Mouse (Mus musculus) myocyte (in vitro differentiated cells): Measurements from ENCODE around the gene Ssc4d. TPM values are rescaled to one million over a fixed set of nuclear protein-coding genes. Genes with fewer than 3 reads are reported as not detected.

Experiments
- H3K27me3 ChIP-seq: one replicate; pipeline ENCODE4 v1.6.1; 2011; ENCODE audit not compliant: control insufficient read depth, insufficient read depth, insufficient read length
- H3K36me3 ChIP-seq: one replicate; pipeline ENCODE4 v1.6.1; 2011; ENCODE audit not compliant: control insufficient read depth, insufficient read depth
- H3K4me2 ChIP-seq: one replicate; pipeline ENCODE4 v1.6.1; 2011; ENCODE audit warnings: low read depth, control low read depth
- H3K4me3 ChIP-seq: one replicate; pipeline ENCODE4 v1.5.1; 2011; ENCODE audit warnings: mild to moderate bottlenecking, control low read depth, moderate library complexity
- H3K79me2 ChIP-seq: one replicate; pipeline ENCODE4 v1.6.1; 2011; ENCODE audit not compliant: control insufficient read depth, insufficient read depth
- H3ac ChIP-seq: one replicate; pipeline ENCODE4 v1.6.1; 2011; ENCODE audit not compliant: control insufficient read depth, insufficient read length
- CEBPB ChIP-seq: IDR thresholded peaks from 2 replicates; pipeline ENCODE4 v1.6.1; 2011; ENCODE audit warnings: mild to moderate bottlenecking, moderate library complexity; ENCODE audit not compliant: poor library complexity, insufficient read depth, severe bottlenecking
- E2F4 ChIP-seq: IDR thresholded peaks from one replicate; pipeline ENCODE4 v1.6.1; 2011; ENCODE audit warnings: mild to moderate bottlenecking, control low read depth, moderate library complexity; ENCODE audit not compliant: insufficient read depth
- MAX ChIP-seq: IDR thresholded peaks from one replicate; pipeline ENCODE4 v1.6.1; 2011; ENCODE audit warnings: low read depth, mild to moderate bottlenecking, control low read depth
- MYOD1 ChIP-seq, 3 experiments: IDR thresholded peaks; one replicate each; pipeline ENCODE4 v1.6.1; 2011; ENCODE audit warnings: control low read depth in 2 of 3, low read depth in 2 of 3, mild to moderate bottlenecking in 2 of 3, moderate library complexity in 1 of 3; ENCODE audit not compliant: insufficient read length in 2 of 3, control insufficient read depth in 1 of 3
- MYOG ChIP-seq, 3 experiments: IDR thresholded peaks; one replicate each; pipeline ENCODE4 v1.6.1; 2011; ENCODE audit warnings: control low read depth in 2 of 3, low read depth in 2 of 3, mild to moderate bottlenecking in 2 of 3; ENCODE audit not compliant: insufficient read length in 2 of 3, control insufficient read depth in 1 of 3, insufficient read depth in 1 of 3
- POLR2A ChIP-seq: IDR thresholded peaks from one replicate; pipeline ENCODE4 v1.6.1; 2011; ENCODE audit warnings: low read depth, mild to moderate bottlenecking, control low read depth, moderate library complexity; ENCODE audit not compliant: insufficient read length
- POLR2AphosphoS2 ChIP-seq: IDR thresholded peaks from one replicate; pipeline ENCODE4 v1.6.1; 2011; ENCODE audit warnings: low read depth, control low read depth; ENCODE audit not compliant: insufficient read length
- REST ChIP-seq: IDR thresholded peaks from one replicate; pipeline ENCODE4 v1.6.1; 2011; ENCODE audit warnings: mild to moderate bottlenecking, control low read depth, moderate library complexity; ENCODE audit not compliant: insufficient read depth, insufficient read length
- SRF ChIP-seq: IDR thresholded peaks from one replicate; pipeline ENCODE4 v1.6.1; 2011; ENCODE audit warnings: low read depth; ENCODE audit not compliant: control insufficient read depth, insufficient read length
- TCF12 ChIP-seq: IDR thresholded peaks from one replicate; pipeline ENCODE4 v1.6.1; 2011; ENCODE audit warnings: mild to moderate bottlenecking, control low read depth; ENCODE audit not compliant: poor library complexity, insufficient read depth, severe bottlenecking
- TCF3 ChIP-seq: IDR thresholded peaks from one replicate; pipeline ENCODE4 v1.6.1; 2011; ENCODE audit warnings: low read depth, control low read depth; ENCODE audit not compliant: insufficient read length
- USF1 ChIP-seq: IDR thresholded peaks from one replicate; pipeline ENCODE4 v1.6.1; 2011; ENCODE audit warnings: low read depth, mild to moderate bottlenecking, control low read depth, moderate library complexity
- polyA plus RNA-seq: library from polyadenylated mRNA; unstranded; fragments of >200 nt; fragmentation: generic; extraction: Trizol; gene quantifications from one replicate; pipeline ENCODE4 v1.2.1, GENCODE M21; 2012; ENCODE audit warnings: missing spikeins

The Ssc4d gene
- polyA plus RNA-seq, 1 experiment = 2.4 TPM

- no peak overlapping the region for H3K4me3 ChIP-seq
- no peak overlapping the region for H3ac ChIP-seq
- no peaks in the 10 kb centered on the region for H3K27me3 ChIP-seq
- peaks cover 7% of the 10 kb centered on the region for H3K79me2 ChIP-seq
- H3K4me2 ChIP-seq = no peak overlapping the region
- TF ChIP-seq TCF12 = no peak
- no peak for TF ChIP-seq E2F4
- TF ChIP-seq SRF = no peak
- TF ChIP-seq USF1 = no peak
- TF ChIP-seq CEBPB = no peak
- no peak for TF ChIP-seq MAX
- no peaks in the 10 kb centered on the region for H3K36me3 ChIP-seq
Measured at GRCm38 (mm10) chr5:135990601-135991000, 16.3 kb upstream of the Ssc4d start.

GRCm38 (mm10) chr5:135987248-135987647 is 12.9 kb upstream of the Ssc4d start:
- H3K4me3 ChIP-seq = no peak overlapping the region
- no peak for TF ChIP-seq REST
- TF ChIP-seq POLR2A = no peak
- TF ChIP-seq SRF = no peak
- no peak for TF ChIP-seq USF1
- TF ChIP-seq CEBPB = no peak
- no peak for TF ChIP-seq E2F4
- H3ac ChIP-seq = no peak overlapping the region
- H3K36me3 ChIP-seq = no peaks in the 10 kb centered on the region
- no peaks in the 10 kb centered on the region for H3K27me3 ChIP-seq
- no peak overlapping the region for H3K4me2 ChIP-seq
- no peaks in the 10 kb centered on the region for H3K79me2 ChIP-seq

GRCm38 (mm10) chr5:135984546-135985044 is 10.3 kb upstream of the Ssc4d start:
- Histone ChIP-seq H3K36me3 (no peaks in the 10 kb centered on the region), H3K79me2 (no peaks in the 10 kb centered on the region), H3ac (no peak overlapping the region), H3K4me2 (no peak overlapping the region), H3K4me3 (no peak overlapping the region), H3K27me3 (no peaks in the 10 kb centered on the region)
- TF ChIP-seq TCF3 (no peak), E2F4 (no peak), CEBPB (no peak), MAX (no peak), MYOD1 (IDR thresholded peaks at IDR 0.05; ENCODE audit: control insufficient read depth in 1 of 3, insufficient read length in 2 of 3, low read depth in 2 of 3) (no peak), SRF (no peak), REST (no peak)

GRCm38 (mm10) chr5:135982398-135982797 is 8.1 kb upstream of the Ssc4d start:
- H3K4me3 ChIP-seq = no peak overlapping the region
- H3K27me3 ChIP-seq = no peaks in the 10 kb centered on the region
- H3K36me3 ChIP-seq = no peaks in the 10 kb centered on the region
- TF ChIP-seq POLR2A (no peak), TCF3 (no peak), MYOD1 (IDR thresholded peaks at IDR 0.05; ENCODE audit: control insufficient read depth in 1 of 3, insufficient read length in 2 of 3, low read depth in 2 of 3) (no peak), REST (no peak), CEBPB (no peak), E2F4 (no peak), MYOG (IDR thresholded peaks at IDR 0.05; ENCODE audit: control insufficient read depth in 1 of 3, insufficient read depth in 1 of 3, insufficient read length in 2 of 3, low read depth in 2 of 3) (no peak), USF1 (no peak), SRF (no peak), POLR2AphosphoS2 (no peak), MAX (no peak)
- no peak overlapping the region for H3ac ChIP-seq
- H3K79me2 ChIP-seq = no peaks in the 10 kb centered on the region
- H3K4me2 ChIP-seq = no peak overlapping the region

GRCm38 (mm10) chr5:135979904-135980303 is 5.6 kb upstream of the Ssc4d start, which contains the start of gene Zp3:
Gene Zp3, plus strand, starts transcription at chr5:135980099.
- H3K36me3 ChIP-seq = no peaks in the 10 kb centered on the region
- TF ChIP-seq MYOD1 (IDR thresholded peaks at IDR 0.05; ENCODE audit: control insufficient read depth in 1 of 3, insufficient read length in 2 of 3, low read depth in 2 of 3) (no peak), MYOG (IDR thresholded peaks at IDR 0.05; ENCODE audit: control insufficient read depth in 1 of 3, insufficient read depth in 1 of 3, insufficient read length in 2 of 3, low read depth in 2 of 3) (no peak)
- H3K79me2 ChIP-seq = no peaks in the 10 kb centered on the region
- no peak within 1 kb of the TSS for H3ac ChIP-seq
- H3K4me3 ChIP-seq = no peak within 1 kb of the TSS
- H3K27me3 ChIP-seq = no peaks in the 10 kb centered on the region
- H3K4me2 ChIP-seq = no peak within 1 kb of the TSS

GRCm38 (mm10) chr5:135979381-135979780 is 5.0 kb upstream of the Ssc4d start:
- Histone ChIP-seq H3K36me3 (no peaks in the 10 kb centered on the region), H3K27me3 (no peaks in the 10 kb centered on the region), H3K79me2 (no peaks in the 10 kb centered on the region), H3K4me3 (no peak overlapping the region), H3ac (no peak overlapping the region), H3K4me2 (no peak overlapping the region)
- TF ChIP-seq MYOG (IDR thresholded peaks at IDR 0.05; ENCODE audit: control insufficient read depth in 1 of 3, insufficient read depth in 1 of 3, insufficient read length in 2 of 3, low read depth in 2 of 3) (no peak), USF1 (no peak), E2F4 (no peak), TCF3 (no peak), MYOD1 (IDR thresholded peaks at IDR 0.05; ENCODE audit: control insufficient read depth in 1 of 3, insufficient read length in 2 of 3, low read depth in 2 of 3) (no peak), SRF (no peak), MAX (no peak), CEBPB (no peak), POLR2A (no peak), TCF12 (no peak), POLR2AphosphoS2 (no peak), REST (no peak)
